Mouse (Mus musculus) embryonic facial prominence, embryonic 13.5 days (tissue): ENCODE measurements around the gene Sstr4. TPM values are rescaled to one million over a fixed set of nuclear protein-coding genes. Genes with fewer than 3 reads are reported as not detected.

Experiments used
- ATAC-seq: fragments of 200-750 bp; cut with Nextera tagmentation; 2 replicates; pipeline ENCODE4 v1.8.0; 2017; ENCODE audit warnings: low read depth; ENCODE audit not compliant: insufficient number of reproducible peaks, insufficient read depth, low FRiP score, low TSS enrichment
- H3K27ac ChIP-seq: fragments of 300-500 bp; sonication (generic); 2 replicates; pipeline ENCODE4 v1.5.1; 2015; ENCODE audit warnings: moderate library complexity, mild to moderate bottlenecking, inconsistent platforms
- H3K27me3 ChIP-seq: fragments of 300-500 bp; sonication (generic); 2 replicates; pipeline ENCODE4 v1.6.1; 2015; ENCODE audit warnings: mild to moderate bottlenecking, inconsistent platforms
- H3K36me3 ChIP-seq: fragments of 300-500 bp; sonication (generic); 2 replicates; pipeline ENCODE4 v1.6.1; 2015; ENCODE audit warnings: mild to moderate bottlenecking, inconsistent platforms
- H3K4me1 ChIP-seq: fragments of 300-500 bp; sonication (generic); 2 replicates; pipeline ENCODE4 v1.6.1; 2015; ENCODE audit warnings: inconsistent platforms
- H3K4me2 ChIP-seq: fragments of 300-500 bp; sonication (generic); 2 replicates; pipeline ENCODE4 v1.6.1; 2015; ENCODE audit warnings: moderate library complexity, mild to moderate bottlenecking, inconsistent platforms
- H3K4me3 ChIP-seq: fragments of 300-500 bp; sonication (generic); 2 replicates; pipeline ENCODE4 v1.5.1; 2015; ENCODE audit warnings: mild to moderate bottlenecking, inconsistent platforms
- H3K9ac ChIP-seq: fragments of 300-500 bp; sonication (generic); 2 replicates; pipeline ENCODE4 v1.6.1; 2015; ENCODE audit warnings: mild to moderate bottlenecking, inconsistent platforms
- H3K9me3 ChIP-seq: fragments of 300-500 bp; sonication (generic); 2 replicates; pipeline ENCODE4 v1.6.1; 2016; ENCODE audit warnings: inconsistent platforms
- WGBS: fragments of 180-500 bp; shearing (Covaris S2); methylation state at CpG from one replicate; pipeline ENCODE4 v1.1.7; 2015; ENCODE audit warnings: mixed read lengths; 5-methylcytosine and 5-hydroxymethylcytosine counted together
- polyA plus RNA-seq: library from polyadenylated mRNA; unstranded; fragments of >200 nt; fragmentation: Nextera tagmentation; extraction: Ambion mirVana; gene quantifications from 2 replicates; pipeline ENCODE4 v1.2.1, GENCODE M21; 2015

The Sstr4 gene
- polyA plus RNA-seq, 1 experiment from 2014 or later, result 2.0 TPM

DNA sequence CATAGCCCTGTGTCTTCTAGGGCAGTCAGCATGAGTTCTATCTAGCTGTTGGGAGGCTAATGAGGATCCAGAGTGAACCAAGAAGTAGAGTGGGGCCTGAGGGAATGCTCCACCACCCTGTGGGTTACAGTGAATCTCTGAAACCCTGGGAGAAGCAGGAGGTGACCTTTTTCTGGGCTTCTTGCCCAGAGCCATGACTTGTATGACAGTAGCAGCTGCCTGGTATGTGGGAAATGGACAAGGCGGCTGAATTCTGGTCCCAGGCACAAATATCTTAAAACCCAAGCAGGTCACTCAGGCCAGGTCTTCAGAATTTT is 2.6 kb downstream of the Sstr4 start:
- Histone ChIP-seq H3K9me3 (no peaks in the 10 kb centered on the region), H3K4me3 (no peak overlapping the region), H3K36me3 (no peaks in the 10 kb centered on the region), H3K27me3 (peaks cover 56% of the 10 kb centered on the region), H3K9ac (no peak overlapping the region), H3K4me2 (0 out of 2 replicates have a peak overlapping the region, but pooled peaks have one; percentile 92), H3K4me1 (peaks cover 10% of the 10 kb centered on the region), H3K27ac (no peak overlapping the region)
- WGBS, result 85% methylated on average over 1 of the region's 1 CpGs
- ATAC-seq, result no peak

DNA sequence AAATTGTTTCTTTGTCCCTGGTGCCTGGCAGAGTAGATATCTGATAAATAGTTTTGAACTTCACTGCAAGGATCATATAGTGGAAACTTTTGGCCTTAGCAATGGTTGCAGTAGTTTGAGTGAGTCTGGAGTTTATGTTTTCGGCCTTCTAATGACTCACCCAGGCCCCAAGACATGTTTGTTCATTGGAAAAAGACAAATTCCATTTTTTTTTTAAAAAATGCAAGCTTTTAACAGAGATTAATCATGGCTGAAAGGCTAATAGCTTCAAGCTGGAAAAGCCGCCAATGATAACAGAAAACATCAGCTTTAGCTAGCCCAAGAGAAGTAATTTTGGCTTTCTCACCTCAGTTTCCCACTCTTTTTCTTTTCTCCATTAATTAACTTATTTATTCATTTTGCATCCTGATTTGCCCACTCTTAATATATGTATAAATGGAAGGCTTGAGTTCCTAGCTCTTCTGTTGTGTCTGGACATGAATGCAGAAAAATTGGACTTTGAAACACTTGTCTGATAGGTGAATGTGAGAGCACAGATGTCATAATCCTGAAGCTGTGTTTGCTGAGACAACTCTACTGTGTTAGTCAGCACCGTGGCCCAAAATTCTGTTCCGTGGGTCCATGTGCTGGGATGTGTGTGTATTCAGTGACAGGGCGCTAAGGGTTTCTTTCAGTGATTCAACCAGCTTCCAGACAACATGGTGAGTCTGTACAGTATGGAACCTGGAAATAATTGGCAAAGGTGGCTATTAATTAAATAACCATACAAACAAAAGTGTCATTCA is 3.9 kb downstream of the Sstr4 start:
- WGBS, result 87% methylated on average over 5 of the region's 5 CpGs
- ATAC-seq, result no peak
- Histone ChIP-seq H3K9ac (no peak overlapping the region), H3K4me1 (peaks cover 10% of the 10 kb centered on the region), H3K27me3 (peaks cover 55% of the 10 kb centered on the region), H3K27ac (no peak overlapping the region), H3K36me3 (no peaks in the 10 kb centered on the region), H3K4me3 (no peak overlapping the region), H3K4me2 (no peak overlapping the region), H3K9me3 (no peaks in the 10 kb centered on the region)

DNA sequence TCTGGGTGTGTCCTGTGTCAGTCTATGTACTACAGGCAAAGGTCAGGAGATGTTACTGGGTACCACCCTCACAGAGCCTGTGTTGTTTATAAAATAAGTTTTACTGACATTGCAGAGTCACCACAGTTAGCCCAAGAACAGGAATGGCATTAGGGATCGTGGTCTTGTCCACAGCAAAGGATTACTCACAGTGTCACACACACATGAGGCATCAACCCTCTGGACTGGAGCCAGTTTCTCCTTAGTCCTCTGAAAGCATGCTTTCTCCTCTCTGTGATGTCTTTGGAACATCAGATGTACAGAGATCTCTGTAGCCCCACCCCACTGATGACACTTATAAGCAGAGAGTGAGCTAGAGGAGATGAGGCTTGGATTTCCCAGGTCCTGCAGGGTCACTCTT is 7.1 kb downstream of the Sstr4 start:
- H3K9me3 ChIP-seq, result no peaks in the 10 kb centered on the region
- ATAC-seq, result no peak
- 83% methylated on average over 1 of the region's 1 CpGs for WGBS

DNA sequence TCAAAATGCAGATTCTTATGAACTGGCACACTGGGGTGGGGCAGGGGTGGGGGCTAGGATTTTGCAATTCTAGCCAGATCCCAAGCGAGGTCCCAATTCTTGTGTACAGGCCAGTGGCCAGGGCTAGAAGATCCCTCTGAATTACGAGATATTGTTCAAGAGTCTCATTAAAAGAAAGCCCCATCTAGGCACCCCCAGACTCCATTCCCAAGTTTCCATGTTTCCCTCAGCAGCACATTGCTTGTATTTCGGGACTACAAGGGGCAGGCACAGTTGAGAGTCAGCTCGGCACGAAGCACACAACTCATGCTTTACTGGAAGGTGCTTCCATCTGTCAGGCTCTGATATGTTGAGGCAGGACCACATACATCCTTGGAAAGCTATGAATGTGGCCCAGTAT is 9.8 kb downstream of the Sstr4 start:
- peaks cover 29% of the 10 kb centered on the region for H3K4me1 ChIP-seq
- no peak overlapping the region for H3K9ac ChIP-seq
- no peak for ATAC-seq
- 0 out of 2 replicates have a peak overlapping the region, but pooled peaks have one; percentile 7 for H3K4me3 ChIP-seq
- peaks cover 66% of the 10 kb centered on the region for H3K27me3 ChIP-seq
- peak overlapping the region; percentile 26 for H3K4me2 ChIP-seq
- WGBS, result 70% methylated on average over 5 of the region's 5 CpGs
- no peak overlapping the region for H3K27ac ChIP-seq
- H3K36me3 ChIP-seq, result no peaks in the 10 kb centered on the region
- H3K9me3 ChIP-seq, result no peaks in the 10 kb centered on the region

More for the DNA sequence above, 7.1 kb downstream of the Sstr4 start:
- H3K4me3 ChIP-seq, result no peak overlapping the region
- H3K36me3 ChIP-seq, result no peaks in the 10 kb centered on the region
- no peak overlapping the region for H3K4me2 ChIP-seq
- H3K9ac ChIP-seq, result no peak overlapping the region
- H3K4me1 ChIP-seq, result peaks cover 13% of the 10 kb centered on the region
- no peak overlapping the region for H3K27ac ChIP-seq
- H3K27me3 ChIP-seq, result peaks cover 56% of the 10 kb centered on the region

DNA sequence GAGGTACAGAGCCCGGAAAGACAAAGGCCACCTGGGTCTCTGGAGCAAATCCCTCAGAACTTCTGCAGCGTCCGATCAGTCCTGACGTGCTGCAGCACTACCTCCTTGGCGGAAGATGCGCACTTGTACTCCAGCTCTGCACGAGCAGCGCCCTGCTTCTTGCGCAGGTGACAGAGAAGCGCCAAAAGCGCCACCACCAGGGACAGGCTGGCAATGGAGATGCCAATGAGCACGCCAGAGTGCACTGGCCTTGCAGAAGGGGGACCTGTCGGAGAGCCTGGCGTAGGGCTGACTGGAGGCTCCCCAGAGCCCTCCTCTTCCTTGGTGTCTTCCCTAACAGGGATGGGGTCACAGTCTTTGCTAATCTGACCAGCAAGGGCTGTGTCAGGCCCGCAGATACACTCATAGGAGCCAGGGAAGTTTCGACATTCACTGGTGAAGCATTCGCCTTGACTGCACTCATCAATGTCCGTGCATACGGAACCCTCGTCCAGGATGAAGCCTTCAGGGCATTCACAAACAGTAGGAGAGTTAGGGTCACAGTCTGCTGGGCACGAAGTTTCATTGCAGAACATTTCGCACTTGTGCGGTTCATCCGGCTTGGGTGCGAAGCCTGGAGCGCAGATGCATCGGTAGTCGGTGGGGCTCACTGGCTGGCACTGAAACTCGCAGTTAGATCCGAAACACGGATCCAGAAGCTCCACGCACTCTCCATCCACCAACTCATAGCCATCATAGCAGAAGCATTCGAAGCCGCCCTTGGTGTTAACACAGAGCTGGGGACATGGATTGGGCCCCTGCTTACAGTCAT is 11.2 kb downstream of the Sstr4 start:
- Histone ChIP-seq H3K27ac (no peak overlapping the region), H3K4me3 (peak overlapping the region; percentile 44), H3K4me1 (peaks cover 29% of the 10 kb centered on the region), H3K9me3 (no peaks in the 10 kb centered on the region), H3K27me3 (peaks cover 59% of the 10 kb centered on the region), H3K36me3 (no peaks in the 10 kb centered on the region), H3K4me2 (peak overlapping the region; percentile 75), H3K9ac (peak overlapping the region; percentile 58)
- ATAC-seq, result no peak
- 8% methylated on average over 34 of the region's 34 CpGs for WGBS

DNA sequence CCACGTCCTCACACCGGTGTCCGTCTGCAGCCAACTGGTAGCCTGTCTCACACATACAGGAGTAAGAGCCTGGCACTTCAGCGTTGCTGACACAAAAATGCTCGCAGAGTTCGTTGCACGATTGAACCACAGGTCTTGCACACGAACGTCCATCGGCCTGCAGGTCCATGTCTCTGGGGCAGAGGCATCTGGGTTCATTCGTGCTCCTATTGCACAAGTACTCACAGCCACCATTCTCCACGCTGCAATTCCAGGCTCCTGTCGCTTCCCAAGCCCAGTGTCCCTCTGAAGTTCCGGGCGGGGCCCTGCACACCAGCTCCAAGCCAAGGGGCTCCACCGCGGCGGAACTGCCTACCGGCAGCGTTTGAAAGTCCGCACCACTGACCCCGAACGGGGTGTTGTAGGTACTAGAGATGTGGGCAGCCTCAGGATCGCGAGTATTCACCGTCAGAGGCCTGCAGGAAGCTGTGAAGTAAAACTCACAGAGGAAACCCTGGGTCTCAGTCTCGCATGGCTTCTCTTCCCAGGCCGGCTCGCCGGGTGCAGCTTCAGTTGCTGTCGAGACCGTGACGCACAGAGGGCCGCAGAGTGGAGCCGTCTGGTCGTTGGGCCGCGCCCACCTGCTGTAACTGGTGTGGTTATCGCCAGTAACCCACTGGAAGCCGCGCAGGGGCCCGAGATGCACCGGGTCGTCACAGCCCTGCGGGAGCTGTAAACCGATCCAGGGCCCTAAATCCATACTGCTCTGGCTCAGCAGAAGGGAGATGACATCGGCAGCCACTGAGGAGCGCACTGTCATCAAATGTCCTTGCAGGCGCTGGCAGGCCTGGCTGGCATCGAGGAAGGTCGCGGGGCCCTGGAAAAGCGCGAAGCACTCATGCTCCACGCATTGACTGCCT is 12.1 kb downstream of the Sstr4 start:
- 0 out of 2 replicates have a peak, but pooled peaks have one; percentile 29 for ATAC-seq
- peaks cover 29% of the 10 kb centered on the region for H3K4me1 ChIP-seq
- 0 out of 2 replicates have a peak overlapping the region, but pooled peaks have one; percentile 44 for H3K27ac ChIP-seq
- no peaks in the 10 kb centered on the region for H3K9me3 ChIP-seq
- peaks cover 59% of the 10 kb centered on the region for H3K27me3 ChIP-seq
- WGBS, result 4% methylated on average over 55 of the region's 55 CpGs
- peak overlapping the region; percentile 75 for H3K4me2 ChIP-seq
- H3K4me3 ChIP-seq, result peak overlapping the region; percentile 44
- H3K36me3 ChIP-seq, result no peaks in the 10 kb centered on the region
- H3K9ac ChIP-seq, result peak overlapping the region; percentile 58

DNA sequence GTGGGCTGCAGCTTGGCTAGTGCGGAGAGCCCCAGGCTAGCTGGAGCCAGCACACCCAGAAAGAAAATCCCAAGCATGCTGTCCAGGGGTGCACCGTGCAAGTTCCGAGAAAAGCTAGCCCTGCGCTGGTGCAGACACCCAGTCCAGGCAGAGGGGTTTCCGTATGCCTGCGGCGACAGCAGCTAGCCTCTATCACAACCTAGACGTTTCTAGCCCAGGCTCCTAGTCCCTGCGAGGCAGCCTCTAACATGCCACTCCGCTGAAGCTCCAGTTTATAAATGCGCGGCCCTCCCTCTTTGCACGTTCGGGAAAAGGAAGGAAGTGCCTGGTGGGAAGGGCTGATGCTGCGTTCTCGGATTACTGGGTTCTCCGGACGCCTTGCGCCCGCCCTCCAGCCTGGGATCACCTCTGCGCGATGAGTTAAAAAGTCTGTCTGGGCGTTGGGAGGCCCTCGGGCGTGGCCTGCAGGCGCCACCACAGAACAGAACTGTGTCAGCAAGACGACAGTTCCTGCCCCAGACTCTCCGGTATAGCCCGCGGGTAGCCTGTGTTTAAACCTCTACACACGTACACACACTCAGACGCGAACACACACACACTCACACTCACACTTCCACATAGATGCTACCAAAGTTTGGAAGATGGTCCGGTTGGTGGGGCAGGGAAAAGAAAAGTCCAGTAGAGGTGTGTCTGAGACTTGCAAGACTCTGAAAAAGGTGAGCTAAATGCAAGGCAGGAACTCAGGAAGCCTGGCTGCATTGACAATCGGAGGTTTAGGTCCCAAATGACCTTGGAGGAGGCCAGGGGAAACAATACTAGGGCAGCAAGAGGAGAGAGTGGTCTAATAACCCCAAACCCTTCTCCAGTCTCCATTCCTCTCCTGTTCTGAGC is 13.0 kb downstream of the Sstr4 start, which contains the start of gene Thbd:
Gene Thbd, minus strand, starts transcription at position 319 of the 891 bp plus-strand sequence.
- peak within 1 kb of the TSS; percentile 58 for H3K9ac ChIP-seq
- peaks cover 59% of the 10 kb centered on the region for H3K27me3 ChIP-seq
- no peaks in the 10 kb centered on the region for H3K36me3 ChIP-seq
- peaks cover 29% of the 10 kb centered on the region for H3K4me1 ChIP-seq
- peak within 1 kb of the TSS; percentile 75 for H3K4me2 ChIP-seq
- 0 out of 2 replicates have a peak within 1 kb of the TSS, but pooled peaks have one; percentile 44 for H3K27ac ChIP-seq
- H3K9me3 ChIP-seq, result no peaks in the 10 kb centered on the region
- peak within 1 kb of the TSS; percentile 44 for H3K4me3 ChIP-seq
- peak; percentile 72 for ATAC-seq
- WGBS, result 1% methylated on average over 35 of the region's 35 CpGs

DNA sequence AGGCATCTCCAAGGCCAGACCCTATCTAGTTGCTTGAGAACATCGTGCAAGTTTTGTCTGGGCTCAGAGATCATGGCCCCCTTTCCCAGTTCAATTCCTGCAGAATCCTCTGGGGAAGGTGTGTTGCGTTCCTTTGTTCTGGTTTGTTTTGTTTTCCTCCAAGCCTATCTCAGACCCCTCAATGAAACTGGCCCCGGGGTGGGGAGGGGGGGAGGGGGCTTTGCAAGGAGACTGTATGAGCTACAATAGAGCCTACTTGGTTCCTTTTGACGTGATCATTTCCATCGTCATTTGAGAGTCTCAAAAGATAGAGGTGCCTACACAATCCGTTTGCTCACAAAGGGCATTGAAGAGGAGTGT is 13.6 kb downstream of the Sstr4 start:
- H3K4me3 ChIP-seq, result no peak overlapping the region
- no peak overlapping the region for H3K27ac ChIP-seq
- WGBS, result 12% methylated on average over 6 of the region's 6 CpGs
- peak overlapping the region; percentile 75; the same call in 1 of the 2 replicates for H3K4me2 ChIP-seq
- no peak overlapping the region for H3K9ac ChIP-seq
- ATAC-seq, result no peak
- peaks cover 29% of the 10 kb centered on the region for H3K4me1 ChIP-seq
- no peaks in the 10 kb centered on the region for H3K9me3 ChIP-seq
- H3K27me3 ChIP-seq, result peaks cover 55% of the 10 kb centered on the region
- H3K36me3 ChIP-seq, result no peaks in the 10 kb centered on the region

DNA sequence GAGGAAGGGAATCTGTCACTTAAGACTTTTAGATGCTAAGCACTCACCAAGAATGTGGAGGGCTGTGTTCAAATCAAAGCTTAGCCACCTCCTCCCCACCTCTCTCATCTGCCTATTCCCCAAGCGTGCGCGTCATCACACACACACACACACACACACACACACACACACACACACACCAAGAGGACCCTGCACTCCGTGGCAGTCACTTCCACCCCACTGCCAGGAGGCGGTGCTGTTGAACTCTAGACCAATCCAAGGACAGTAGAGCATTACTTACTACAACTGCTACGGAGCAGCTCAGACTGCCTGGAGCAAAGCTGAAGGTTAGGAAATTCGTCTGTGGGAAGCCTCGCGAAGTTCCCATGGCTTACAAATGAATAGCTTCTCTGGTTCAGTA is 14.0 kb downstream of the Sstr4 start:
- Histone ChIP-seq H3K9me3 (no peaks in the 10 kb centered on the region), H3K4me2 (no peak overlapping the region), H3K9ac (no peak overlapping the region), H3K4me3 (no peak overlapping the region), H3K4me1 (peaks cover 29% of the 10 kb centered on the region), H3K27ac (no peak overlapping the region), H3K27me3 (peaks cover 51% of the 10 kb centered on the region), H3K36me3 (no peaks in the 10 kb centered on the region)
- WGBS, result 10% methylated on average over 6 of the region's 9 CpGs
- ATAC-seq, result peak; percentile 67

DNA sequence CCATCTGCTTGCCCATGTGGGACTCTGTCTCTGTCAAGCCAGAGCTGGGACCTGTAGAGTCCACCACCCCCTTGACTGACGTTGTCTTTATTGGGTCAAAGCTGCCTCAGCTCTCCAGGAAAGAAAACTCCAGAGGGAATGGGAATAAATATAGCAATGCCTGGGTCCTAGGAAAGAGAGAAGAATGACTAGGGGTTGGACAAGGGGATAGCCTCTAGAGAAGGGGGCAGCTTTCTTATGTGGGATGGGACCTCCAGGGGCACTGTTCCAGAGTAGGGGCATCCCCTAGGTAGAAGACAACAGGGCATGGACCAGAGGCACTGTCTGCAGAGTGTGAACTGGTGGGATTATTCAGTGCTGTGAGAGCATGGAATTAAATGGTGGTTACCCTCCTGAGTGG is 14.7 kb downstream of the Sstr4 start:
- no peak overlapping the region for H3K4me2 ChIP-seq
- no peaks in the 10 kb centered on the region for H3K36me3 ChIP-seq
- H3K4me3 ChIP-seq, result no peak overlapping the region
- ATAC-seq, result no peak
- H3K27me3 ChIP-seq, result peaks cover 44% of the 10 kb centered on the region
- H3K4me1 ChIP-seq, result peaks cover 29% of the 10 kb centered on the region
- H3K9me3 ChIP-seq, result no peaks in the 10 kb centered on the region
- no peak overlapping the region for H3K27ac ChIP-seq
- WGBS, result 80% methylated on average over 1 of the region's 1 CpGs
- H3K9ac ChIP-seq, result no peak overlapping the region
